Mouse (Mus musculus) megakaryocyte, embryonic 14.5 days (primary cell): ENCODE data around the gene Olfr305. TPM values are rescaled to one million over a fixed set of nuclear protein-coding genes. Genes with fewer than 3 reads are reported as not detected.
"Not testable (repeated sequence)": the region's sequence is repeated elsewhere in the genome, so short reads cannot be mapped to it uniquely, and the experiment has no call there.

ENCODE experiments used
- H3K27me3 ChIP-seq: replicated peaks from 2 replicates; pipeline ENCODE3; 2012; ENCODE audit warnings: inconsistent platforms
- H3K36me3 ChIP-seq: replicated peaks from 2 replicates; pipeline ENCODE3; 2012; ENCODE audit warnings: low read length, inconsistent platforms, mixed read lengths
- H3K4me1 ChIP-seq: 2 replicates; pipeline ENCODE4 v1.6.1; 2012; ENCODE audit warnings: inconsistent platforms
- H3K4me3 ChIP-seq: replicated peaks from 2 replicates; pipeline ENCODE3; 2012; ENCODE audit warnings: moderate library complexity, mild to moderate bottlenecking, inconsistent platforms
- H3K9me3 ChIP-seq: 2 replicates; pipeline ENCODE4 v1.6.1; 2012; ENCODE audit warnings: inconsistent platforms
- FLI1 ChIP-seq: IDR thresholded peaks from 2 replicates; pipeline ENCODE4 v1.6.1; 2012; ENCODE audit warnings: low read length, inconsistent platforms, mixed read lengths
- GATA1 ChIP-seq: IDR thresholded peaks from 3 replicates; pipeline ENCODE4 v1.6.1; 2012; ENCODE audit warnings: mixed read lengths, low read length, inconsistent platforms, borderline replicate concordance
- polyA plus RNA-seq: library from polyadenylated mRNA; stranded (reverse); fragments of >175 nt; gene quantifications from 2 replicates; pipeline ENCODE4 v1.2.3, GENCODE M21; 2012; ENCODE audit warnings: low replicate concordance; ENCODE audit not compliant: insufficient read depth

The Olfr305 gene
- polyA plus RNA-seq, result 0.47 TPM in 1 of 2 replicates, not detected in the other

DNA sequence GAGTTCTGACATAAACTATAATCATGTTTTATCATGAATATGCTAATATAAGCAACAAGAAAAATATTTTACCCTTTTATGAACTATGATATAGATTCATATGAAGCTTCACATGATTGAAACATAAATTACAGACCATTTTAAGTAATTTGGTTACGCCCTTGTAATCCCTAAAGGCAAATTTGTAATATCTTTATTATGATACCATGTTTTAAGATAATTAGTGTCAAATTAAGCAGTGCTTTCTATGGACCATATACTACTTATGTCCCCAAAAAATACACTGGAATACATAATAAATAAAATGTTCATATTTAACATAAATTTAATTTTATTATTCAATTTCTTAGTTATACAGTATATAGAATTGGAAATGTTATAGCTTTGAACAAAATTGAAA, at the start of gene Olfr305:
TSS of gene Olfr305 (minus strand) at position 101 of the 400 bp plus-strand sequence.
- H3K36me3 ChIP-seq, result no peaks in the 10 kb centered on the region
- no peaks in the 10 kb centered on the region for H3K9me3 ChIP-seq
- H3K27me3 ChIP-seq, result no peaks in the 10 kb centered on the region
- no peak within 1 kb of the TSS for H3K4me3 ChIP-seq
- H3K4me1 ChIP-seq, result no peaks in the 10 kb centered on the region
- TF ChIP-seq FLI1, result no peak
- TF ChIP-seq GATA1, result no peak

DNA sequence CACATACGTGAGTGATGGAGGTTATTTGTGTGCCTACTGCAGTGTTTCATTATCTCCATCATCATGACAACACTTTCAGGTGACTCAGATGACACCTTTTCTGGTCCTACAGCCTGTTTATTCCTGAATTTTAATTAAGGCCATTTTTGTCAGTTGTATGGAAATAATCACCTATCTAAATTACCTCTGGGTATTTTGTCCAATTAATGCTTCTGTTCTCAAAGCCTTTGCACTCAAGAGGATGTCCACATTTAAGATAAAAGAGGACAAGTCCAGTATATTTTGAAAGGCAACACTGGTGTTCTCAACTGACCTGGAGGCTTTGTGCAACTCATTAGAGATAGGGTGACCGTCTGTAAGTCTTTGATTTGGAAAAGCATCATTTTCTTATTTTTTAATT, 36.8 kb upstream of the Olfr305 start, which contains the start of gene Olfr301:
TSS of gene Olfr301 (plus strand) at position 301 of the 400 bp plus-strand sequence.
- Histone ChIP-seq H3K9me3 (no peaks in the 10 kb centered on the region), H3K27me3 (no peaks in the 10 kb centered on the region), H3K4me3 (no peak within 1 kb of the TSS), H3K36me3 (no peaks in the 10 kb centered on the region), H3K4me1 (no peaks in the 10 kb centered on the region)
- TF ChIP-seq FLI1 (no peak), GATA1 (no peak)

- 0 out of 2 replicates have a peak, but pooled peaks cover 2% of the 10 kb centered on the region for H3K9me3 ChIP-seq
- no peak within 1 kb of the TSS for H3K4me3 ChIP-seq
- H3K36me3 ChIP-seq, result no peaks in the 10 kb centered on the region
- TF ChIP-seq GATA1 (no peak), FLI1 (no peak)
- no peaks in the 10 kb centered on the region for H3K27me3 ChIP-seq
- no peaks in the 10 kb centered on the region for H3K4me1 ChIP-seq
Observed at GRCm38 (mm10) chr7:86397689-86398088, 31.0 kb upstream of the Olfr305 start, which contains the start of gene Olfr303. TSS of gene Olfr303 (minus strand) at chr7:86397789.

- no peaks in the 10 kb centered on the region for H3K9me3 ChIP-seq
- H3K36me3 ChIP-seq, result no peaks in the 10 kb centered on the region
- no peaks in the 10 kb centered on the region for H3K27me3 ChIP-seq
- TF ChIP-seq FLI1, result no peak
- TF ChIP-seq GATA1, result no peak
- no peaks in the 10 kb centered on the region for H3K4me1 ChIP-seq
- no peak within 1 kb of the TSS for H3K4me3 ChIP-seq
Observed at GRCm38 (mm10) chr7:86386558-86386957, 19.8 kb upstream of the Olfr305 start, which contains the start of gene Olfr304. TSS of gene Olfr304 (minus strand) at chr7:86386658.

DNA sequence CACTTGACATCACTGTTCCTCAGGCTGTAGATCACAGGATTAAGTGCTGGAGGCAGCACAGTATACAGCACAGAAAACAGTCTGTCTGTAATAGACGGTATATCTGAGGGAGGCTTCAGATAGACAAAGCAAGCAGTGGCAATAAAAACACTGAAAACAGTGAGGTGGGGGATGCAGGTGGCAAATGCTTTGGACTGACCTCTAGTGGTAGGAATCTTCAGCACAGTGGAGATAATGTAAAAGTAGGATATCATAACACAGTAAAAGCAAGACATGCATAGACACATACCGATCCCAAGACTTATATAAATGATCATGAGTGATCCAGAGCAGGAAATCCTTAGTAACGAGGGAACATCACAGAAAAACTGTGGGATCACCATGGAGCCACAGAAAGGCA, 19.0 kb upstream of the Olfr305 start:
- no peak for TF ChIP-seq GATA1
- TF ChIP-seq FLI1, result no peak
- no peaks in the 10 kb centered on the region for H3K36me3 ChIP-seq
- H3K27me3 ChIP-seq, result no peaks in the 10 kb centered on the region
- H3K4me1 ChIP-seq, result no peaks in the 10 kb centered on the region
- H3K9me3 ChIP-seq, result no peaks in the 10 kb centered on the region
- H3K4me3 ChIP-seq, result no peak overlapping the region

GRCm38 (mm10) chr7:86346296-86346695, 20.4 kb downstream of the Olfr305 start:
- H3K9me3 ChIP-seq, H3K4me3 ChIP-seq, H3K36me3 ChIP-seq, H3K4me1 ChIP-seq, H3K27me3 ChIP-seq: not testable (repeated sequence)

DNA sequence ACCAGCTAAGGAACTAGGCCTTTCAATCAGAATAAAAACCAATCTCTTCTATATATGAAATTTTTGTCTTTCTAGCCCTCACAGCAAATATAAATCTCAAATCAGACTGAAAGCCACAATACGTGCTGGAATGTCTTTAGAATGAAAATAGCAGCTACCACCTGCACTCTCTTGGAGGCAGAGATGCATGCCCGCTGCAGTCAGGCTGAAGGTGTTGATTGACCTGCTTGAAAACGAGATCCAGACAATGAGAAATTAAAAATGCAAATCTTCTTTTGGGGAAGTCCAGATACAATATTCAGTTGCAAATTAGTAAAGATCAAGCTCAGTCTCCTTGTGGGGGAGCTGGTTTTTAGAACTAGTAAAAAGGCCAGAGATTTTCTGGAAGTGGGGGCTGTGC, 22.5 kb downstream of the Olfr305 start:
- H3K27me3 ChIP-seq, result no peaks in the 10 kb centered on the region
- H3K4me1 ChIP-seq, result no peaks in the 10 kb centered on the region
- H3K36me3 ChIP-seq, result no peaks in the 10 kb centered on the region
- no peak overlapping the region for H3K4me3 ChIP-seq
- no peak for TF ChIP-seq FLI1
- no peak for TF ChIP-seq GATA1
- no peaks in the 10 kb centered on the region for H3K9me3 ChIP-seq

DNA sequence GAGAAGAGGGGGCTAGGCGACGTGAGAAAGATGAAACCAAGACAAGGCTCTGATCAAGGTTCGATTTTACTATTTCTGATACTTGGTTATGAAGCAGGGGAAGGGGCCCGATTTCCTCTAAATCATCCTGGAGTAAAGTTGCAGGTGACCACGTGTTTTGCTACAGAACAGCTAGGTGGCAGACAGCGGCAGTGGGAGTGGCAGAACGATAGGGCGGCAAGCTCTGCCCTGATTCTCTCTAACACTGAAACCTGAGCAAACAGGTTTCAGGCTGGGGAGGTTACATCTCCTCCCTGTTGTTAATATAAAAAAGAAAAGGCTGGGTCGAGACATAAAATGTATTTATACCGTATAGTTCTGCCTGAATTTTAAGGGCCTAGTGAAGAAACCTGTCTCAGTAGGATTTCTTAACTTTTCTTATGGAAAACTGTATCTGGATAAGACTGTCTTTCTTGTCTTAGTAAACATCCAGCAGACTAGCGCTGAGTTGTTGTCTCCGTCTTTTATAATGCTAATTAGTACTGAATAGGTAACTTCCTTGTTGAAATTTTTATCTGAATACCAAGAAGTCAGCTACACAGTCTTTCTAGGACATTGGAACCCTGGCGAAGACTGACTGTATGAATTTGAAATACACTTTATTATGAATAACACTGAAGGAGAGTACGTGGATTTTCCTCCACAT, 23.7 kb downstream of the Olfr305 start:
- Histone ChIP-seq H3K36me3 (no peaks in the 10 kb centered on the region), H3K4me1 (no peaks in the 10 kb centered on the region), H3K27me3 (no peaks in the 10 kb centered on the region), H3K9me3 (no peaks in the 10 kb centered on the region), H3K4me3 (no peak overlapping the region)
- TF ChIP-seq FLI1 (no peak), GATA1 (no peak)

DNA sequence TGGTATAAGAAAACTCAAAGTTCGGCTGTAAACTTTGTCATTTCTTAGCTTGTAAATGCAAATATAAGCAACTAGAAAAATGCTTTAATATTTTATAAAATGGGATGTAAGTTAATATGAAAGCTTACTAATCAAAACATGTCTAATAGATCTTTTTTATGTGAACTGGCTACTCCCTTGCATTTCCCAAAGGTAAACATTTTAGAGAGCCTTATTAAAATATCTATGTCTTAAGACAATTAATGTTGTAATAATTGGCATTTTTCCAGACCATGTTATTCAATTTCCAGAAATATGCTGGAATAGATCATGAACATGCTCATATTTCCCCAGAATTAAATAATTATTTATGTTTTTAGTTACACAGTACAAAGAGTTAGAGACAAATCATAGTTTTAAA, 29.2 kb downstream of the Olfr305 start, which contains the start of gene Olfr307:
TSS of gene Olfr307 (minus strand) at position 101 of the 400 bp plus-strand sequence.
- TF ChIP-seq GATA1, result no peak
- no peak for TF ChIP-seq FLI1
- Histone ChIP-seq H3K27me3 (no peaks in the 10 kb centered on the region), H3K36me3 (no peaks in the 10 kb centered on the region), H3K4me3 (no peak within 1 kb of the TSS), H3K4me1 (no peaks in the 10 kb centered on the region), H3K9me3 (no peaks in the 10 kb centered on the region)

DNA sequence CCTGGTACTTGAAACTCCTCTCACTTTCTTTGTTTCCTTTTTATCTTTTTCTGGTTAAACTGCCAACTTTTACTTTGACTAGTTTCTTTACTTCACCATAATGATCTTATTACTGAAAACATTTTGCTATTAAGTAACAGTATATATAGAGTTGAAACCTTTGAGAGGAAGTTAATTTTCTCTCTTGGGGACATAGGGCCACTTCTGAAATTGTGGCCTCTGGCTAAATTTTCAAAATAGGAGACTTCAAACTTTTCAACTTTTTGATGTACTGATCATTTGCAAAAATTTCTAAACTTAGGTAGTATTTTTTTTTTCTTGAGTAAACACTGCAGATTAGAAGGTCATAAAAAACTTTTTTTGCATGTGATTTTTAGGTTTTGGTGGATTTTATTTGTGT, 41.2 kb downstream of the Olfr305 start, which contains the start of gene Olfr308:
TSS of gene Olfr308 (minus strand) at position 101 of the 400 bp plus-strand sequence.
- Histone ChIP-seq H3K27me3 (no peaks in the 10 kb centered on the region), H3K36me3 (no peaks in the 10 kb centered on the region), H3K4me3 (no peak within 1 kb of the TSS), H3K4me1 (no peaks in the 10 kb centered on the region), H3K9me3 (no peaks in the 10 kb centered on the region)
- TF ChIP-seq FLI1 (no peak), GATA1 (no peak)
